Mouse (Mus musculus) naive thymus-derived CD4-positive, alpha-beta T cell, adult 2 months (primary cell): ENCODE data around the gene Slc9a1.

Experiments
- DNase-seq: peaks from one replicate; pipeline ENCODE4 v3.0.0-alpha.2; 2011; ENCODE audit warnings: low read depth

Slc9a1 gene

DNA sequence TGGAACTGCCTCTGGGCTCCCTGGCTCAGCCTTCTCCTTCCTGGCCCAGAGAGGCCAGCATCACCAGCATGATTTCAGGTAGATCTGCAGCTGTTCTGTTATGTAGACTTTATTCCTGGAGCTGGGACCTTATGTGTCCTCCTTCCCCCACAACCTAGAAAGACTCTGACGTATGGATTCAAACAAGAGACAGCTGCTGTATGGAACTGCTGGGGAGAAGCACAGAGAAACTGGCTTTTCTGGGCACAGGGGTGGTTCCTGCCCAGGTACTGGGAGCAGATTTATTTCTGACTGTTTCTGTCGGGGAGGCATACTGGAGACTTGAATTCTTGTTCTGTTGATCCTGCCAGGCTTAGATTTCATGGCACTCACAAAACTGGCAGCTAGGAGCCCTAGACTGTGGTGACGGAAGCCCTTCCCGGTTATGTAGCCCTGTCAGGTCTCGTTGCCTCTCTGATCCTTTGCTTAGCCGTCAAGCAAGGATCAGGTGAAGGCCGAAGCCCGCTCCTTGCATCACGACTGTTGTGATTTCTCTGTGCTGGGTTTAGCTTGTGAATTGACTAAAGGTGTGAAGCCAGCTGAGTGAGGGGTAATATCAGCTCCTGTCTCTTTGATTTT lies 34.2 kb downstream of the Slc9a1 start:
- DNase-seq, result no peak

DNA sequence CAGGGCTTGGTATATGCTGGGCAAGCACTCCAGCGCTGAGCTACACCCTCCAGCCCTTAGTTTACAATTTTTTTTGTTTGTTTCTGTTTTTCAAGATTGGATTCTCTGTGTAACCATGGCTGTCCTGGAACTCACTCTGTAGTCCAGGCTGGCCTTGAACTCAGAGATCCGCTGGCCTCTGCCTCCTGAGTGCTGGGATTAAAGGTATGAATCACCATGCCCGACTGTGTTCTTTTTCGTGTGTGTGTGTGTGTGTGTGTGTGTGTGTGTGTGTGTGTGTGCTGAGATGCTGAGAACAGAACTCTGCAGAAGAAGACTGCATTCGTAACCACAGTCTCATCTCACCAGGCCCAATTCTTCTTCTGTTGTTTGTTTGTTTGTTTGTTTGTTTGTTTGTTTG lies 34.8 kb downstream of the Slc9a1 start:
- DNase-seq, result no peak

DNA sequence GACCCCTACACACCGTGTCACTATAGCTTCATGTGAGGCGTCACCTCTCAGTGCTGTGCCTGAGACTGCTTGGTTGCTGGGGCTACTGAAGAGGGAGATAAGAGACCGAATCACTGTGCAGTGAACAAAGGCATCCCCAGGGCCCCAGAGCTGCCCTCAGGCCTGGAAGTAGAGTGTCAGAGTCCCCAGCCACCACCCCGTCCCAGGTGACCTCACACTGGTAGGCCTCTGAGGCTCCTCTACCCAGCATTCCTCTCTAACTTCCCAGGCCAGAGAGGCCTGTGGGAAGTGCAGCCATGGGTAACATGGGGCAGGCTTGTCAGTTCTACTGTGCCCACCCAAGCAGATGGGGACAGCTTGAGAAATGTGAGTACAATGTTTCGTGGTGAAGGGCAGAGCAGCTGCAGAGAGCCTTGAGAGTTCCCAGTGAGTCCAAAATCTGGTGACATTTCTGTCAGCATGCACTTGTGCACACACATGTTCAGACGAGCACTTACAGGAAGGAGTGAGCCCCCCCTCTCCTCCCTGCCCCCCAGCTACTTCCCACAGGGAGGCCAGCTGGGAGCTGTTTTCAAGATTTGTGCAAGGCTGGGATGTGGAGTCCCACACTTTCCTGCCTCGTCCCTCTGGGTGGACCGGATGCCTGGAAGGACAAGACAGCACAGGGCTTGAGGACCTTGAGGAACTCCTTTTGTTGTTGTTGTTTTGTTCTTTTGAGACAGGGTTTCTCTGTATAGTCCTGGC lies 37.0 kb downstream of the Slc9a1 start:
- no peak for DNase-seq

DNA sequence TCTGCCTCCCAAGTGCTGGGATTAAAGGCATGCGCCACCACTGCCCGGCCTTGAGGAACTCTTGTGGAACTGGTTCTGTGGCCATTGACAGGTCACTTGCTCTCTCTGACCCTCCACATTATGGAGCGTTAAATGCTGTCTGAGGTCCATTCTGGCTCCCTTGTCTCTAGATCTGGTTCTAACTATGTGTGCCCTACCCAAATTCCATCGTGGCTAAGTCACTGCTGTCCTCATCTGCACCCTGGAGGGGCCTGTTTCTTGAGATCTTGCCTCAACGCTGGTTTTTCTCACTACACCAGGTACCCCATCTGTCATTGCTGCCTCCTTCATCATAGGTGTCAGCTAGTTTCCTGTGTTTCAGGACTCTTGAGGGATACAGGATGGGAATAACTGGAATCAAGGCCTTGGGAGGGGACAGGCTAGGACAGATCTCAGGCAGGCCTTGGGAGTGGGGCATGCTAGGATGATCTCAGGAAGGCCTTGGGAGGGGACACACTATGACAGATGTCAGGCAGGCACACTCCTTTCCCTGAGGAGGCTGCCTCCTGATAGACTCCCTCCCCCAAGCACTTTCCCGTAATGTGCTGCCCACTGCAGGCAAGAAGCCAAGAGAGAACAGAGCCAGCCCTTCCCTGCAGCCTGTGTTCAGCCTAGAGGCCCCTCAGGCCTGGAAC lies 37.7 kb downstream of the Slc9a1 start:
- no peak for DNase-seq

DNA sequence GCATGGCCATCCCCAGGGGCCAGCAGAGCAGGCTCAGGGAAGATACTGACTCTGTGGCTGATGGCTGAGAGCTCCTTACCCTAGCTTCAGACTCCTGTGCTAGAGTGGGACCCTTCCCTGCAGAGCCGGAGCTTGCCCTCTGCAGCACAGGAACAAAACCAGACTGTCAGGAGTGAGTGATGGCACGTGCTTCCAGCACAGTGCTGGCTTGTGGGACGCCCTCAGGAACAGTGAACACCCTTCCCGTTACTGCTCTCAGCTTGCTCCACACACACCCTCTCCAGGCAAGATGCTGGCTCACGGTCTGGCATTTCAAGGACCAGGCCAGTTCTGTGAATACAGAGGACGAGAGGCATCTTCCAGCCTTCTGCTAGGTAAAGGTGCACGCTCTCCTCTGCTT lies 38.5 kb downstream of the Slc9a1 start:
- no peak for DNase-seq

DNA sequence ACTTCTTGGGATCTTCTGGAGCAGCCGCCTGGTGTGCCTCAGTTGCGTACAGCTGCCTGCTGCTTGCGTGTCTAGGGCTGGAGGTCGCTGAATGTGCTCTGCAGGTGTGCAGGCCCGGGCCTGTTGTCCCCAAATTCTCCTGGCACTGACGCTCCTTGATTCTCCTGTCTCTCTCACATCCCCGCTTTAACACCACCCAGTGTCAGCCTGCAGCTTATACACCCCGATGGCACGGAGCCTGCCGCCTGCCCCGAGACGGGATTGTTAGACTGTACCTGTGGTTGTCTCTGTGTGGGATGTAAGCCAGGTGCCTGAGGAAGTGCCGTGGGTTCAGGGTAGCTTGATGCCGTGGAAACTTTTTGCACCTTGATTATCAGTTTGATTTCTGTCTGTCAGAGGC lies 41.5 kb downstream of the Slc9a1 start:
- DNase-seq, result no peak

DNA sequence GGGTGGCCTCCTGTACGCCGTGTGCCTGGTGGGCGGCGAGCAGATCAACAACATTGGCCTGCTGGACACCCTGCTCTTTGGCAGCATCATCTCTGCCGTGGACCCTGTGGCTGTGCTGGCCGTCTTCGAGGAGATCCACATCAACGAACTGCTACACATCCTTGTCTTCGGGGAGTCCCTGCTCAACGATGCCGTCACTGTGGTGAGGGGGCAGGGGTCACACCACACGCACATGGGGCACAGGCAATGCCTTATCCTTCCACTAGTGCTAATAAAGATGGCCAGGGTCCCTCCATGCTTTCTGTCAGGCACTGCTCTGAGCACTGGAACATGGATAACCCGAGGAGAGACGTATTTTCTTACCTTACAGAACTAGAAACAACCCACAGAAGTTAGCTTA lies 42.6 kb downstream of the Slc9a1 start:
- DNase-seq, result no peak

DNA sequence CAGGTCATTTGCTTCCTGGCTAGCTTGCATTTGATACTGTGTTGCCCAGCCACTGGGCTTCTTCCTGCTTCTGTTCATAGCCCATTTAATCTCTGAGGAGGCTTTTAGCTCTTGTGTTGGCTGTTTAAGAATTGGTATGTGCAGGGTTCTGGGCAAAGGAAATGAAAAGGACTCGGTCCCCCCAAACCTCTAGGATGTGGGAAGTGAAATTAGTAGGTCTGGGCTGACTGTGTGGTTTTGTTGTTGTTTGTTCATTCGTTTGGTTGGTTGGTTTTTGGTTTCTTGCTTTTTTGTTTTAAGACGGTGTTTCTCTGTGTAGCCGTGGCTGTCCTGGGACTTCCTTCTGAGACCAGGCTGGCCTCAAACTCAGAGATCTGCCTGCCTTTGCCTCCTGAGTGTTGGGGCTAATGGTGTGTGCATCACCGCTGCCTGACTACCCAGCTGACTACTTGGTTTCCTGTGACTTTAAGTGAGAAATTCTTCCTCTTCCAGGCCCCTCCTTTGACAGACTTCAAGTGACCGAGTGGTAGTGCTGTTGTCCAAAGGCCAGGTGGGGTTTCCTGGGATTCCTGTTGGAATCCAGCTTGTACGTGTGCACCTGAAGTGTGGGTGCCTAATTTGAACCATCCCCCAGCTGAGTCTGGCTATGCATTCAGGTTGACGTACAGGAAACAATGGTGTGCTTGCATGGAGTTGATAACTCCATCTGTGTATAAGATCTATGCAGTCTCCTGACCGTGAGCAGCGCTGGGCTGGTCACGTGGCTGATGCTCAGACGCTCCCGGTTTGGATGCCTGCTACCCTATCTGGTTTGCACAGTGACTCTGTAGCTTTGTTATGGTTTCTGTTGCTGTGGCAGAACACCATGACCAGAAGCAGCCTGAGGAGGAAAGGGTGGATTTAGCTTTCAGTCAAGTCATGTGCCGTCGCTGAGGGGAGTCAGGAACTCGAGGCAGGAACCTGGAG lies 43.4 kb downstream of the Slc9a1 start:
- DNase-seq, result no peak

DNA sequence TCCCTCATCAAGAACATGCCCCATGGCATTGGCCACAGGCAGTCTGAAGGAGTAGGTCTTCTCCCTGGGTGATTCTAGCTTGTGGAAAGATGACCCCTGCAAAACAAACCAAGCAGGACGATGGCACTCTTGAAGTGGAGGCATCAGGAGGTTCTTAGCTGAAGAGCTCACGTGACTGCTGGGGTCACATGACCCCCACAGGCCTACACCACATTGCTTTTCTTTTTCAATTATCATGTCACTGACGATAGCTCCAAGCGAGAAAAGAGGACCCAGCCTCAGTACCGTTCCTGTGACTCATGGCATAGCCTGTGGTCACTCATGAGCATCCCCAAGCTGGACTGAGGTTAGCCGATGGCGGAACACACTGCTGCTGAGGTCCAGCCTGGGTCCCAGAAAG lies 44.1 kb downstream of the Slc9a1 start:
- DNase-seq, result no peak

DNA sequence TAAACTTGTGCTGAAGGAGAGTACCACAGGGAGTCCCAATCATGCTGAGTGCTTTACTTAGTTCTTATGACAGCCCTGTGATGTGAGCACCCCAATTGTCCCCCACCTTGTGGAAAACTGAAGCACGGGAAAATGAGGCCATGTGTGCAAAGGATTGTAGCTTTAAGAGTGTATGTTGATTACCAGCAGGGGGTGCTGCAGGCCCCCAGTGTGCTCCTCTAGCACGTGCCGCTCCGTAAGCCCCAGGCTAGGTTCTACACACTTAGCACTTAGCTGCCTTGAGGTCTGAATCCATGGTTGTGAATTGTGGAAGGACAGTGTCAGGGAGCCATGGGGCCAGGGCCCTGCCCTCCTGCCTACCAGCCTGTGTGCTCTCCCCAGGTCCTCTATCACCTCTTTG lies 45.4 kb downstream of the Slc9a1 start:
- DNase-seq, result peak; percentile 26

DNA sequence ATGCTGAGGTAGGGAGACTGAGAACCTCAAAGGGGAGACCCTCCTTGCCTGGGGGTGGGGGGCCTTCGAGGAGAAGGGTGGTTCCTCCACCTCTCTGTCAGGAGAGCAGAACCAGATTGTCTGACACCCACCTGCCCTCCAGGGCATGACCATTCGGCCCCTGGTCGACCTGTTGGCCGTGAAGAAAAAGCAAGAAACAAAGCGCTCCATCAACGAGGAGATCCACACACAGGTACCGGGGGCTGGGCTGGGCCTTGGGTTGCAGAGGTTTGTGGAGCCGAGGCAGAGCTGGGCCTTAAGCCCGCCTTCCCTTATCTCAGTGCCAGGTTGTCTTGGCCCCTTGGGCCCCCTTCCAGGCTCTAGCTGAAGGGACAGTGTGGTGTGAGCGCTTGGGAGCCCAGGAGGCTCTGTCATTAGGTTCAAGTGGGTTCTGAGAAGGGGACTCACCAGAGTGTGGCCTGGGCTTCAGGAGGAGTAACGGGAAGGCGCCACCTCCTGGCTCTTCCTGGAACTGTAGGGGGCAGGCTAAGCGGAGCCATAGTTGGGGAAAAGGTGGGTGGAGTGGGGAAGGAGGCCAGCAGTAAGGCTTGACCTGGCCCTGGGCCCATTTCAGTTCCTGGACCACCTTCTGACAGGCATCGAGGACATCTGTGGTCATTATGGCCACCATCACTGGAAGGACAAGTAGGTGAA lies 50.0 kb downstream of the Slc9a1 start:
- DNase-seq, result peak; percentile 44

DNA sequence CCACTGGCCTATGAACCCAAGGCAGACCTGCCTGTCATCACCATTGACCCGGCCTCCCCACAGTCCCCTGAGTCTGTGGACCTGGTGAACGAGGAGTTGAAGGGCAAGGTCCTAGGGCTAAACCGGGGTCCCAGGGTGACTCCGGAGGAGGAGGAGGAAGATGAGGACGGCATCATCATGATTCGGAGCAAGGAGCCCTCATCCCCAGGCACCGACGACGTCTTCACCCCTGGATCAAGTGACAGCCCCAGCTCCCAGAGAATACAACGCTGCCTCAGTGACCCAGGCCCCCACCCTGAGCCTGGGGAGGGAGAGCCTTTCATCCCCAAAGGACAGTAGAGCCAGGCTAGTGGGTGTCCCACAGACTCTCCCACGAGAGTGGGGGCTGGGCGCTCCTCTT lies 52.5 kb downstream of the Slc9a1 start:
- DNase-seq, result no peak

DNA sequence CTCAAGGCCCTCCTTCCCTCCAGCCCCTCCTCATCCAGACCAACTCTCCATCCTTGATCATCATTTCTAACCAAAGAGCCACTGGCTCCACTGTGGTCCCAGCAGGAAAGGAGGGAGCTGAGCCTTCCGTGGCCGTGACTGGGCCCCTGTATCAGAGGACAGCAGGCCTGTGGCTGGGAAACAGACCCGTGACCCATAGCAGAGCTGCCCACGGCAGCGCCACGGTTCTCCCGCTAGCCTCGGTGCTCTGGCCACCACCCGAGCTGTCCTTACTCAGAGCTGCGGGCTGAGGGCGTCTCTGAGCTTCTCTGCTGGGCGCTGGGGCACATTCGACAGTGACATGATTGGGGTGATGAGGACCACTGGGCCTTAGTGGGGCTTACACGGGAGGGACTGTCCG lies 53.1 kb downstream of the Slc9a1 start:
- DNase-seq, result no peak

DNA sequence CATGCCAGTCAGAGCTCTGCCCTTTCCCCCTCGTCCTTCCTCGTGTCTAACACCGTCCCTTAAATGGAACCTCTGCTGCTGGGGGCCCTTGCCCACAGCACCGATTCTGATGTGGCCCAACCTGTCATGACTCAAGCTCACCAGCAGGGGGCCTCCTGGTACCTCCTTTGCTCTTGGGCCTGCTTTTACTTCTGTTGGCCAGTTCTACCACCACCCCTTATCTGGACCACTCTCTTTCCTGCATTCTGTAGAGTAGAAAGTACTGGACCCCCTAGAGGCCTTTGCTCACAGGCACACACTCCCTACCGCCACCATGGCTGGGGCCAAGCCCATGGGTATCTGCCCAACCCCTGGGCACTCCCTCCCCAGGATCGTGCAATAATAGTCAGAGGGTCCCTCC lies 53.6 kb downstream of the Slc9a1 start:
- peak; percentile 64 for DNase-seq

DNA sequence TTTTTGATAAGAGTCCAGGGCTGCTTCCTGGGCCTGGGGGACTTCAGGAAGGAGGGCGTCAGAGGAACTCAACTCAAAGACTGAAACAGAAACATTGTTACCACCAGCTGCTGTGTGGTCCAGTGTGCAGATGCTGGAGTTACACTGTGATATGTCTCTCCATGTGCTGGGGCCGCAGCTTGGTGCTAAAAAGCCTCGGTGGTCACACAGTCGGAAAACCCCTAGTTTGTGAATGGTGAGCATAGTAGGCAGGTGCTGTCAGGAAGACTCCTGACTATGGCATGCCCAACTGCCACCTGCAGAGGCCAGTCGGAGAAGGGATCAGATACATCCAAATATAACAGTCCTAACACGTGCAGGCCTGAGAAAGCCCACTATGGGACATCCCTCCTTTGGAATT lies 54.2 kb downstream of the Slc9a1 start:
- no peak for DNase-seq

DNA sequence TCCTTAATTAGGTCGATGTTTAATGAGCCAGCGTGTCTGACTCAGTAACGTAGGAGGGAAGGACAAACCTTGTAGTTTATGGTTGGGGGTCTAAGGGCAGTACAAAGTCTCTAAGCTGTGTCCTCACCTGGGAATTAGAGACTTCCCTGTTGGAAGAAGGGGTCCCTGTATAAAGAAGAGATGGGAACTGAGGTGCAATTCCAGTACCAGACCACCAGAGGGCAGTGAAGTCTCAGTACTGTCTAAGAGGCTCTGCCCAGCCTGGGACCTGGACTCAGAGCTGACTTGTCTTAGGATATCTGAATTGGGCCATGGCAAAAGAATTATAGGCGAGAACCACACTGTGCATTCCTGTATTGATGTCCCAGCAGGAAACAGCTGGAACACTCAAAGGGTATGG lies 54.6 kb downstream of the Slc9a1 start:
- DNase-seq, result peak; percentile 74

DNA sequence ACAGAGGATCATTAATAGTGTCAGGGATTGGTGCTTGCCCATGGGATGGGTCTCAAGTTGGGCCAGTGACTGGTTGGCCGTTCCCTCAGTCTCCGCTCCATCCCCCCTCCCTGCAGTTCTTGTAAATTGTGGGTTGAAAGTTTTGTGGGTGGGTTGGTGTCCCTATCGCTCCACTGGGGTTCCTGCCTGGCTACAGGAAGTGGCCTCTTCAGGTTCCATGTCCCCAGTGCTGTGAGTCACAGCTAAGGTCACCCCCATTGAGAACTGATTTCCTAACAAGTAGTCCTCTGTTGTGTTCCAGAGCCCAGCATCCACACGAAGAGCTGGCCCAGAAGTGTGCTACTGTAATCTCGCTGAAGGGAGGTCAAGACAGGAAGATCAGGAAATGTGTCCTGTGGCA lies 56.6 kb downstream of the Slc9a1 start:
- DNase-seq, result no peak

DNA sequence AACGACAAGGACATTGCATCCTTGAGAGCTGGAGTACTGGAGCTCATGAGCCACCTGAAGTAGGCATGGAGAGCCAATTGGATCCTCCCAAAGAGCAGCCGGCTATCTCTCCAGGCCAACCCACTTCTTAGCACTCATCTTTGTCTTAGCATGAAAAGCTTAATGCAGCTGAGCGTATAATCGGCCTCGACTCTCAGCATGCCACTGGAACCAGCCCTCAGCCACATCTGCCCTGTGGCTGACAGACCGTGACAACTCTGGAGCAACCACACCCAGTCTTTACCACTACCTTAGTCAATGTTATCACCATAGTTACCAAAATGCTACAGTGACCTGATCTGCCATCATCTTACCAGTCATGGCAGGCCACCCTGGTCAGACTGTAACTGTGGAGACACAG lies 62.0 kb downstream of the Slc9a1 start:
- DNase-seq, result no peak

DNA sequence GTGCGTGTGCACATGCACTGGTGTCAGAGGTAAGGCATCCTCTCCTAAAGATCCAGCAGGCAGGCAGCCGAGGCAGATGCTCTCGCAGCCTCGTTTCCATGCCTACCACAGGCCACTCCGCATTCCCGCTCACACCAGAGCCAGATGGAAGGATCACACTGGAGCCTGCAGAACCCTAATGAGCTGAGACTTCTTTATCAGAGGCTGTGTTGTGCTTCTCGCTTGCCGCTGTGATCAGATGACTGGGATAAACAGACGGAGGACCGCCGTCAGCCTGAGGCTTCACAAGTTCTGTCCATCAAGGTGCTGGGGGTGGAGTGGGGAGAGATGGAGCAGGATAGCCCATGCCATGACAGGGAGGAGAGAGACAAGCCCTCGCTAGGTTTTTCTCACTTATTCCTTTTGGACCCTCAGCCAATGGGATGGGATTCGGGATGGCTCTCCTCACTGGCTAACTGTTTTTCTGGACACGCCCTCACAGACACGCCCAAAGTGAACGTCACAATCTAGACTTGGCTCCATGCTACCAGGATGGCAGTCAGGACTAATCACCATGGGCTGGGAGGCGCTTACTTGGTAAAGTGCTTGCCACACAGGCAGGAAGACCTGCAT lies 63.2 kb downstream of the Slc9a1 start:
- DNase-seq, result no peak

DNA sequence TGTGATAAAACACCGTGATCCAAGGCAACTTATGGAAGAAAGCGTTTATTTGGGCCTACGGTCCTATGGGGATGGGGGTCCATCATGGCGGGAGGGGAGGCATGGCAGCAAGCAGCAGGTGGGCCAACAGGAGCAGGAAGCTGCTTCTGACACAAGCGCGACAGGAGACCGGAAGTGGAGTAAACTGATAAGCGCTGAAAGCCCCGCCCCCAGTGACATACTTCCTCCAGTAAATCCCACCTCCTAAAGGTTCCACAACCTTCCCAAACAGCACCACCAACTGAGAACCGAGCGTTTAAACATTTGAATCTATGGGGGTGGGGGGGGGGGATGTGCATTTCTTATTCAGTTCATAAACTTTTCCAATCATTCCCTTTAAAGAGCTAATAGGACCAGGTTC lies 66.4 kb downstream of the Slc9a1 start:
- DNase-seq, result no peak
